Mouse (Mus musculus): ENCODE data around the gene Kcnk5. TPM values are rescaled to one million over a fixed set of nuclear protein-coding genes. Genes with fewer than 3 reads are reported as not detected.

Gene Kcnk5
- total and polyA plus RNA-seq, 3 experiments, result 9.3 to 10.9 TPM; not detected in 1

GRCm38 (mm10) chr14:20168478-20168877 lies 13.1 kb downstream of the Kcnk5 start:
- H3K9me3 ChIP-seq (replicated peaks; ENCODE audit: insufficient read depth, low read length), result no peaks in the 10 kb centered on the region
- no peak for DNase-seq (ENCODE audit: low read depth, low spot score)
- H3K4me3 ChIP-seq (ENCODE audit: control insufficient read depth in 1 of 2, insufficient read depth in 1 of 2, low read depth in 2 of 2, low read length in 2 of 2), result no peak overlapping the region
- TF ChIP-seq MYC (IDR thresholded peaks at IDR 0.05; ENCODE audit: low read depth, low read length) (no peak), E2F4 (IDR thresholded peaks at IDR 0.05; ENCODE audit: borderline replicate concordance, low read depth, low read length) (no peak), UBTF (IDR thresholded peaks at IDR 0.05; ENCODE audit: borderline replicate concordance, insufficient read depth, low read depth, low read length) (no peak), SMC3 (IDR thresholded peaks at IDR 0.05; ENCODE audit: low read depth, low read length) (no peak), ZC3H11A (IDR thresholded peaks at IDR 0.05; ENCODE audit: low read depth, low read length) (no peak), RCOR1 (IDR thresholded peaks at IDR 0.05; ENCODE audit: low read depth, low read length) (no peak), CHD2 (IDR thresholded peaks at IDR 0.05; ENCODE audit: low read length) (no peak), POLR2AphosphoS2 (IDR thresholded peaks at IDR 0.05; ENCODE audit: low read length) (no peak), ZKSCAN1 (IDR thresholded peaks at IDR 0.05; ENCODE audit: low read depth, low read length) (no peak), ETS1 (IDR thresholded peaks at IDR 0.05; ENCODE audit: low read depth, low read length) (no peak), TAL1 (IDR thresholded peaks at IDR 0.05; ENCODE audit: low read length) (no peak)
- no peak overlapping the region for H3K27ac ChIP-seq (ENCODE audit: control insufficient read depth, low read depth, low read length)
- H3K36me3 ChIP-seq (ENCODE audit: control insufficient read depth in 1 of 2, insufficient read depth in 2 of 2, low read length in 2 of 2), result peaks cover 0 to 10% of the 10 kb centered on the region in 2 experiments; a peak in 1 of 4 replicates
- no peak overlapping the region for H3K9ac ChIP-seq (ENCODE audit: control insufficient read depth, low read depth, low read length, poor library complexity, severe bottlenecking)
- no peaks in the 10 kb centered on the region for H3K27me3 ChIP-seq (ENCODE audit: control insufficient read depth in 1 of 2, insufficient read depth in 2 of 2, low read length in 2 of 2)
- peaks cover 0 to 12% of the 10 kb centered on the region in 2 experiments; a peak in 3 of 4 replicates for H3K4me1 ChIP-seq (ENCODE audit: control insufficient read depth in 1 of 2, insufficient read depth in 2 of 2, low read length in 2 of 2)
- H3K79me2 ChIP-seq (ENCODE audit: control insufficient read depth, insufficient read depth, low read length, poor library complexity), result no peaks in the 10 kb centered on the region

GRCm38 (mm10) chr14:20168054-20168453 lies 13.6 kb downstream of the Kcnk5 start:
- peaks cover 0 to 8% of the 10 kb centered on the region in 2 experiments; a peak in 3 of 4 replicates for H3K4me1 ChIP-seq (ENCODE audit: control insufficient read depth in 1 of 2, insufficient read depth in 2 of 2, low read length in 2 of 2)
- H3K36me3 ChIP-seq (ENCODE audit: control insufficient read depth in 1 of 2, insufficient read depth in 2 of 2, low read length in 2 of 2), result peaks cover 0 to 7% of the 10 kb centered on the region in 2 experiments; a peak in 1 of 4 replicates

More at GRCm38 (mm10) chr14:20168054-20168453, 13.6 kb downstream of the Kcnk5 start:
- TF ChIP-seq ZNF384 (IDR thresholded peaks at IDR 0.05; ENCODE audit: low read depth, low read length) (no peak), ZKSCAN1 (IDR thresholded peaks at IDR 0.05; ENCODE audit: low read depth, low read length) (no peak), RAD21 (IDR thresholded peaks at IDR 0.05; ENCODE audit: low read depth, low read length) (no peak), RCOR1 (IDR thresholded peaks at IDR 0.05; ENCODE audit: low read depth, low read length) (no peak), TAL1 (IDR thresholded peaks at IDR 0.05; ENCODE audit: low read length) (no peak), JUND (IDR thresholded peaks at IDR 0.05; ENCODE audit: low read depth, low read length) (no peak), NRF1 (IDR thresholded peaks at IDR 0.05; ENCODE audit: insufficient read depth, low read depth, low read length, poor library complexity, severe bottlenecking) (no peak), CHD1 (IDR thresholded peaks at IDR 0.05; ENCODE audit: low read depth, low read length) (no peak), HCFC1 (IDR thresholded peaks at IDR 0.05; ENCODE audit: low read depth, low read length) (no peak), NELFE (IDR thresholded peaks at IDR 0.05; ENCODE audit: low read depth, low read length) (no peak), EP300 (IDR thresholded peaks at IDR 0.05; ENCODE audit: low read depth in 1 of 2, low read length in 2 of 2) (no peak), E2F4 (IDR thresholded peaks at IDR 0.05; ENCODE audit: borderline replicate concordance, low read depth, low read length) (no peak), ELF1 (IDR thresholded peaks at IDR 0.05; ENCODE audit: low read depth, low read length) (no peak), POLR2AphosphoS5 (IDR thresholded peaks at IDR 0.05; ENCODE audit: borderline replicate concordance, low read depth, low read length) (no peak), ETS1 (IDR thresholded peaks at IDR 0.05; ENCODE audit: low read depth, low read length) (no peak), MAZ (IDR thresholded peaks at IDR 0.05; ENCODE audit: low read depth, low read length) (no peak)
- DNase-seq (ENCODE audit: low read depth, low spot score), result no peak
- no peaks in the 10 kb centered on the region for H3K27me3 ChIP-seq (ENCODE audit: control insufficient read depth in 1 of 2, insufficient read depth in 2 of 2, low read length in 2 of 2)
- H3K27ac ChIP-seq (ENCODE audit: control insufficient read depth, low read depth, low read length), result no peak overlapping the region
- no peak overlapping the region for H3K4me3 ChIP-seq (ENCODE audit: control insufficient read depth in 1 of 2, insufficient read depth in 1 of 2, low read depth in 2 of 2, low read length in 2 of 2)
- H3K9ac ChIP-seq (ENCODE audit: control insufficient read depth, low read depth, low read length, poor library complexity, severe bottlenecking), result no peak overlapping the region
- H3K9me3 ChIP-seq (replicated peaks; ENCODE audit: insufficient read depth, low read length), result no peaks in the 10 kb centered on the region
- H3K79me2 ChIP-seq (ENCODE audit: control insufficient read depth, insufficient read depth, low read length, poor library complexity), result no peaks in the 10 kb centered on the region

All from MEL (cell line).